Mouse (Mus musculus): ENCODE measurements around the gene Olfr1353.
"Not testable (repeated sequence)": the region's sequence is repeated elsewhere in the genome, so short reads cannot be mapped to it uniquely, and the experiment has no call there.

Gene Olfr1353

GRCm38 (mm10) chr10:78963009-78963408 is at the start of gene Olfr1353:
Gene Olfr1353, plus strand, starts transcription at chr10:78963309.
- CTCF ChIA-PET, POLR2A ChIA-PET: not testable (repeated sequence)

GRCm38 (mm10) chr10:78950336-78950735 is 12.8 kb upstream of the Olfr1353 start, which contains the start of gene Olfr8:
Gene Olfr8, plus strand, starts transcription at chr10:78950636.
- POLR2A ChIA-PET, CTCF ChIA-PET: not testable (repeated sequence)

- POLR2A ChIA-PET, result no interaction called here
- CTCF ChIA-PET, result no interaction called here
Measured at GRCm38 (mm10) chr10:78980750-78981149, 17.6 kb downstream of the Olfr1353 start, which contains the start of gene Olfr1352. Gene Olfr1352, plus strand, starts transcription at chr10:78981050.

GRCm38 (mm10) chr10:79012172-79012571 is 49.1 kb downstream of the Olfr1353 start, which contains the start of gene Olfr1351:
Gene Olfr1351, plus strand, starts transcription at chr10:79012472.
- POLR2A ChIA-PET, result interaction anchor here in 1 of 4 experiments (1.3 kb wide), 1 partner anchor 294 kb away, joined by 3 read pairs; the partner anchor contains the start of gene Casp14

More at GRCm38 (mm10) chr10:79012172-79012571, 49.1 kb downstream of the Olfr1353 start, which contains the start of gene Olfr1351:
- CTCF ChIA-PET, result no interaction called here
